Mouse (Mus musculus) megakaryocyte, embryonic 14.5 days (primary cell): ENCODE results near the gene Srm.

Source experiments
- FLI1 ChIP-seq: IDR thresholded peaks from 2 replicates; pipeline ENCODE4 v1.6.1; 2012; ENCODE audit warnings: low read length, inconsistent platforms, mixed read lengths
- GATA1 ChIP-seq: IDR thresholded peaks from 3 replicates; pipeline ENCODE4 v1.6.1; 2012; ENCODE audit warnings: mixed read lengths, low read length, inconsistent platforms, borderline replicate concordance

DNA sequence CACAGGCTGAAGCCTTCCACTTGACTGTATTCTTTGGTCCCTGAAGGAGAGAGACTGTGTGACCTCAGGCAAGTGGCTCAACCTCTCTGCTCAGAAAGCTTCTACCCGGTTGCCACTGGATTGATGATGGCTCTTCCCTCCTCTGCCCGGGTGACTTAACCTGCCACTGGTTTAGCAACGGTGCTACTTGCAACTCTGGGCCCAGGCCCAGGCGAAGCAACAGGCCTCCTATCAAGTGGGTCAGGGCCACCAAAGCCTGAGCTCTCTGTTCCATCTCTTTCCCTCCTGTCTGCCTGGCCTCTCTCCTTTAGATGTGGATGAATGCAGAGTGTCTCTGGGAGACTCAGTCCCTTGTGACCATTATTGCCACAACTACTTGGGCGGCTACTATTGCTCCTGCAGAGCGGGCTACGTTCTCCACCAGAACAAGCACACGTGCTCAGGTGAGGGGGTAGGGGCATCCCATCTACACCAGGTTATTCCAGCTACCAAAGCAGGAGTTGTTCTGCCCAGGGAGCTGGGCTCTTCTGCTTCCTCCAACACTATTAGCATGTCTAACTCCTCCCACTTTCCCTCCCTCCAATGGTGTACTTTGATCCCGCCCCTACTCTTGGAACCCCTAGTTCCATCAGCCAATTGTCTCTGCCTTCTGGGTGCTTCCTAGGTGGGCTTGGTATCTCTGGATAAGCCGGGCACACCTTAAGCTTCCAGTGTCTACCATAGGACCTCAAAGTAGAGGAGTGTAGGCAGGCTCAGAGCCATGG, 12.3 kb downstream of the Srm start:
- no peak for TF ChIP-seq FLI1
- TF ChIP-seq GATA1 = no peak
